Mouse (Mus musculus) limb, embryonic 11.5 days (tissue): Measurements from ENCODE around the gene Qpctl. TPM values are rescaled to one million over a fixed set of nuclear protein-coding genes. Genes with fewer than 3 reads are reported as not detected.

ENCODE experiments used
- ATAC-seq: fragments of 200-750 bp; cut with Nextera tagmentation; 2 replicates; pipeline ENCODE4 v1.8.0; 2017; ENCODE audit warnings: low read depth; ENCODE audit not compliant: insufficient number of reproducible peaks, low FRiP score, low TSS enrichment
- DNase-seq: peaks from one replicate; pipeline ENCODE4 v3.0.0-alpha.2; 2015; ENCODE audit warnings: low spot score
- H3K27ac ChIP-seq: fragments of 300-500 bp; sonication (generic); replicated peaks from 2 replicates; pipeline ENCODE4 v1.5.1; 2014; ENCODE audit warnings: low read depth, mild to moderate bottlenecking, low read length
- H3K27me3 ChIP-seq: fragments of 300-500 bp; sonication (generic); 2 replicates; pipeline ENCODE4 v1.6.1; 2014; ENCODE audit warnings: mild to moderate bottlenecking, low read length, mixed read lengths; ENCODE audit not compliant: control insufficient read depth, insufficient read depth
- H3K36me3 ChIP-seq: fragments of 300-500 bp; sonication (generic); 2 replicates; pipeline ENCODE4 v1.6.1; 2014; ENCODE audit warnings: mild to moderate bottlenecking, low read length, moderate library complexity, mixed read lengths; ENCODE audit not compliant: control insufficient read depth, insufficient read depth
- H3K4me1 ChIP-seq: fragments of 300-500 bp; sonication (generic); 2 replicates; pipeline ENCODE4 v1.6.1; 2014; ENCODE audit warnings: low read length, mixed read lengths; ENCODE audit not compliant: control insufficient read depth, insufficient read depth
- H3K4me2 ChIP-seq: fragments of 300-500 bp; sonication (generic); 2 replicates; pipeline ENCODE4 v1.6.1; 2014; ENCODE audit warnings: low read depth, mild to moderate bottlenecking, moderate library complexity; ENCODE audit not compliant: severe bottlenecking
- H3K4me3 ChIP-seq: fragments of 300-500 bp; sonication (generic); 2 replicates; pipeline ENCODE4 v1.5.1; 2014; ENCODE audit warnings: low read depth, low read length
- H3K9ac ChIP-seq: fragments of 300-500 bp; sonication (generic); 2 replicates; pipeline ENCODE4 v1.6.1; 2014; ENCODE audit warnings: mild to moderate bottlenecking, low read length
- H3K9me3 ChIP-seq: fragments of 300-500 bp; sonication (generic); 2 replicates; pipeline ENCODE4 v1.6.1; 2016; ENCODE audit warnings: low read length; ENCODE audit not compliant: control insufficient read depth
- WGBS: fragments of 180-500 bp; shearing (Covaris S2); extraction: QIAGEN DNeasy Blood & Tissue Kit; methylation state at CpG from one replicate; pipeline ENCODE4 v1.1.7; 2014; 5-methylcytosine and 5-hydroxymethylcytosine counted together
- polyA plus RNA-seq: library from polyadenylated mRNA; unstranded; fragments of >200 nt; fragmentation: Nextera tagmentation; extraction: Ambion mirVana; gene quantifications from 2 replicates; pipeline ENCODE4 v1.2.1, GENCODE M21; 2014

The Qpctl gene
- polyA plus RNA-seq = 10.7 and 11.7 TPM in 2 replicates

DNA sequence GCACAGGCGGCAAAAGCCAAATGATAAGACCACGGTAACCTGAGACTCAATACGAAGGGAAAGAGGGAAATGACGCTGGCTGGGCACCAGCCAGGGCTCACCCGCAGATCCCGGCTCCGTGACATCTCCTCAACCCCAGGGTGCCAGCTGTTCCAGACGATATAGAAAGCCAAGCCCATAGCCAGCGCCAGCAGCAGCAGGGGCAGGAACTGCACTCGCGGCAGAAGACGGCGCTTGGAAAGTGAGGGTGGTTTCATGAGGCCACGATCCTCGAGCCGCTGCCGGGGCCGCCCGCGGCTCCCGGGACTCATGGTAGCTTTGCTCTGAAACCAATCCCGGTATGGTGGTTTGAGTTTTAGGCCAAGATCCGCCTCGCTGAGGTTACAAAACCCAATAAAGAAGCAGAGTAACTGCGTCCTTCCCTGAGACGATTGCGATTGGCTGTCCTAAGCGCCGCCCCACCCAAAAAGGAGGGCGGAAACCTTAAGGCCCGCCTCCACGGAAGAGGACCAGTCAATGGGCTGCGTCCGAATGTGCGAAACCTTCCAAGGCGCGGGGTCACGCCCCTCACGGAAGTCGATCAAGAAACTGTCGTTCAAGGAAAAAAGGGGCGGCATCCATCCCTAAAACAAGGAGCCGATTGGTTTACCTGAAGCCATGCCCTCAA lies at the start of gene Qpctl:
Gene Qpctl, minus strand, starts transcription at position 417 of the 667 bp plus-strand sequence.
- peak within 1 kb of the TSS; percentile 42; the same call in 1 of the 2 replicates for H3K27ac ChIP-seq
- peaks cover 12% of the 10 kb centered on the region; the same call in 1 of the 2 replicates for H3K36me3 ChIP-seq
- WGBS = under 1% methylated on average over 43 of the region's 43 CpGs
- peak within 1 kb of the TSS; percentile 61 for H3K4me3 ChIP-seq
- peak within 1 kb of the TSS; percentile 76 for H3K4me2 ChIP-seq
- DNase-seq (peak; percentile 95), ATAC-seq (peak; percentile 96)
- no peaks in the 10 kb centered on the region for H3K9me3 ChIP-seq
- no peaks in the 10 kb centered on the region for H3K27me3 ChIP-seq
- peaks cover 11% of the 10 kb centered on the region for H3K4me1 ChIP-seq
- H3K9ac ChIP-seq = peak within 1 kb of the TSS; percentile 58

DNA sequence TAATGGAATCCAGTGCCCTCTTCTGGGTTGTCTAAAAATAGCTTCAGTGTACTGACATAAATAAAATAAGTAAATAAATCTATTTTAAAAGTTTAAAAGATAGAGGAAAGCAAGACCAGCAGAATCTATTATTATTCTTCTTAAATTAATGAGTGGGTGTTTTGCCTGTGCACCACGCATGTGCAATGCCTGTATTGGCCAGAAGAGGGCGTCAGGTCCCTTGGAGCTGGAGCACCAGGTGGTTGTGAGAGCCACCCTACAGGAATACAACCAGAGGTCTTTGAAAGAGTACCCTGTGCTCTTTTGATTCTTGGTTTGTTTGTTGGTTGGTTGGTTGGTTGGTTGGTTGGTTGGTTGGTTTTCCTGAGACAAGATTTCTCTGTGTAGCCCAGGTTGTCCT lies 48.9 kb upstream of the Qpctl start:
- H3K9me3 ChIP-seq = peaks cover 6% of the 10 kb centered on the region; the same call in 1 of the 2 replicates
- no peak for ATAC-seq
- WGBS = 26% methylated on average over 2 of the region's 2 CpGs
- H3K4me3 ChIP-seq = no peak overlapping the region
- peaks cover 9% of the 10 kb centered on the region for H3K36me3 ChIP-seq
- H3K27me3 ChIP-seq = no peaks in the 10 kb centered on the region
- peak; percentile 52 for DNase-seq
- H3K4me2 ChIP-seq = no peak overlapping the region
- H3K4me1 ChIP-seq = no peaks in the 10 kb centered on the region
- no peak overlapping the region for H3K9ac ChIP-seq
- no peak overlapping the region for H3K27ac ChIP-seq

DNA sequence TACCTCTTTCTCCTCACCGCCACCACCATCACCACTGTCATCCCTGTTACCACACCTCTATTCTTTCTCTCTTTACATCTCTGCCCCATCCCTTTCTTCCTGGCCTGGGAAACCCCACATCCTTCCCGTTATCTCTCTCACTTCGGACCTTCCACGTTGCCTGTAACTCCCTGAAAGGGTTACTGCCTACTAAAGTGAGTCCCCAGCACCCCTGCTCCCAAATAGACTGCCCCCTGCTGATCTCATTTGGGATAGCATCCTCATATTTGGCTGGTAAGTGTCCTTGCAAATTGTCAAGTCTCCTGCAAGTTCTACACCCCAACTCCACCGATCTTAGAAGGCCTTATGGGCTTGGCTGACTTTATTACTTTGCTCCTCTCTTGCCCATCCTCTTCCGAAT lies 47.6 kb upstream of the Qpctl start:
- DNase-seq (peak; percentile 46), ATAC-seq (no peak)
- no peaks in the 10 kb centered on the region for H3K4me1 ChIP-seq
- H3K9ac ChIP-seq = no peak overlapping the region
- no peak overlapping the region for H3K27ac ChIP-seq
- H3K27me3 ChIP-seq = no peaks in the 10 kb centered on the region
- H3K4me3 ChIP-seq = no peak overlapping the region
- 62% methylated on average over 6 of the region's 6 CpGs for WGBS
- H3K36me3 ChIP-seq = peaks cover 9% of the 10 kb centered on the region
- peaks cover 6% of the 10 kb centered on the region; the same call in 1 of the 2 replicates for H3K9me3 ChIP-seq
- H3K4me2 ChIP-seq = no peak overlapping the region

DNA sequence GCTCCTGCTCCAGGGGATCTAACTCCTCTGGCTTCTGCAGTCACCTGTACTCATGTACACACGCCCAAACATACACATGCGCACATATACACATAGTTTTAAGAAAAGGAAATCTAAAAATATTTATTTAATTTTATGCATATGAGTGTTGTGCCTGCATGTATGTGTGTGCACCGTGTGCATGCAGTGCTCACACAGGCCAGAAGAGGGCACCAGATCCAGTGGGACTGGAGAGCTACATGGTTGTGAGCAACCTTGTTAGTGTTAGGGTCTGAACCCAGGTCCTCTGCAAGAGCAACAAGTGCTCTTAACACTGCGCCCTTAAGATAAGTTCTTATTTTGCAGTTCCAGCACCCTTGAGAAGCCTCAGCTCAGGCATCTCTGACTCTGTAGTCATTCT lies 45.6 kb upstream of the Qpctl start:
- no peak overlapping the region for H3K4me3 ChIP-seq
- peaks cover 6% of the 10 kb centered on the region; the same call in 1 of the 2 replicates for H3K9me3 ChIP-seq
- no peaks in the 10 kb centered on the region for H3K4me1 ChIP-seq
- no peak overlapping the region for H3K9ac ChIP-seq
- no peak overlapping the region for H3K27ac ChIP-seq
- 95% methylated on average over 4 of the region's 4 CpGs for WGBS
- peaks cover 9% of the 10 kb centered on the region for H3K36me3 ChIP-seq
- DNase-seq = no peak
- H3K27me3 ChIP-seq = no peaks in the 10 kb centered on the region
- ATAC-seq = no peak
- H3K4me2 ChIP-seq = no peak overlapping the region

DNA sequence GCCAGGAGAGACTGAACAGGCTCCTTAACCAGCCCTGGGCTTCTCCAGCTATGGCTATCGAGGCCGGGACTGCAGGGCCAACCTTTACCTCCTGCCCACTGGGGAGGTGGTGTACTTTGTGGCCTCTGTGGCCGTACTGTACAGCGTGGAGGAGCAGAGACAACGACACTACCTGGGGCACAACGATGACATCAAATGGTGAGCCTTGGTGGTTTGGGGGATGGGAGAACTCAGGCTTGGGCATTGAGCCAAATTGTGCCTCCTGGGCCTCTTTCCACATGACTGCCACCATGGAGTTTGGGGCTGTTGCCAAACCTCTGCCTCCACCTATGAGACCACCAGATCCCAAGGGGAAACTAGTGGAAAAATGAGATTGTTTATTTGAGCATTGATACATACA lies 35.7 kb upstream of the Qpctl start:
- Histone ChIP-seq H3K4me2 (no peak overlapping the region), H3K4me3 (no peak overlapping the region), H3K27me3 (peaks cover 7% of the 10 kb centered on the region), H3K27ac (no peak overlapping the region), H3K9ac (no peak overlapping the region), H3K36me3 (no peaks in the 10 kb centered on the region; the same call in 1 of the 2 replicates), H3K4me1 (peaks cover 5% of the 10 kb centered on the region; the same call in 1 of the 2 replicates), H3K9me3 (no peaks in the 10 kb centered on the region)
- no peak for ATAC-seq
- WGBS = 89% methylated on average over 6 of the region's 6 CpGs
- no peak for DNase-seq

DNA sequence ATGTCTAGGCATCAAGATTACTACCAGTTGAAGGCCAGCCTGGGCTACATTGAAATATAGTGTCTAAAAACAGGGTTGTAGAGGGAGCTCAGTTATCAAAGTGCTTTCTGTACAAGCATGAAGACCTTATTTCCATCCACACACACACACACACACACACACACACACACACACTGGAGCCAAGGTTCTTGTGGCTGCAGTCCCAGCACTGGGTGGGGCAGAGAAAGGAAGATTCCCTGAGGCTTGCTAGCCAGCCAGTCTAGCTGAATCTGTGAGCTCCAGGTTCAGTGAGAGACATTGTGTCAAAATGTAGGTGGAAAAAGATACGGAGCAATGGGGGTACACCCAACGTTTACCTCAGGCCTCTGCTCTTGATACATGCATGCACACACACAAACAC lies 35.2 kb upstream of the Qpctl start:
- Histone ChIP-seq H3K9ac (no peak overlapping the region), H3K36me3 (no peaks in the 10 kb centered on the region; the same call in 1 of the 2 replicates), H3K27me3 (peaks cover 12% of the 10 kb centered on the region), H3K27ac (no peak overlapping the region), H3K4me2 (no peak overlapping the region), H3K9me3 (no peaks in the 10 kb centered on the region), H3K4me1 (peaks cover 6% of the 10 kb centered on the region; the same call in 1 of the 2 replicates), H3K4me3 (no peak overlapping the region)
- ATAC-seq = no peak
- DNase-seq = no peak
- WGBS = 89% methylated on average over 2 of the region's 2 CpGs

DNA sequence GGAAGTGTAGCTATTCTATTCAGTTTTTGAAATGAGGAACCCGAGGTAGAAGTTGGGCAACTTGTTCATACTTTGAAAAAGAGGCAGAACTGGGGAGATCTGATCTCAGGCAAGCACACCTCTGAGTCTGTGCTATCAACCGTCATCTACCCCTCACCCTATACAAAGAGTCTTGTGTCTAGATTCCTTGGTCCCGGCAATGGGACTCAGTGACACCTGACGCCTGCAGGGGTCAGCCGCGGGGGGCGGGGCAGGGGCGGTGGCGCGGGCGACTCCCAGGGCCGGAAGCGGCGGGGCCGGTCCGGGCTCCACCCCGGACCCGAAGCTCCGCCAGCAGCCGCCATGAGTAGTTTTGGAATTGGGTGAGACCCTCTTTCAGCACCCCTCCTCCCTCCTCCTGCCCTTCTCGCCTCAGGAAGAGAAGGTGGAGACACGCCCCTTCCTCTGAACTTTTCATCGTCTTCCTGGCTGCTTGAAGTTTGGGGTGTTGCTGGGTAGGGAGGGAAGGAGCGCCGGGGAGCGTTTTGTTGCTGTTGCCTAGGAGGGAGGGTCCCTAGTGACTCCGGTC lies 31.9 kb upstream of the Qpctl start:
- Histone ChIP-seq H3K4me3 (peak overlapping the region; percentile 45), H3K36me3 (no peaks in the 10 kb centered on the region; the same call in 1 of the 2 replicates), H3K9me3 (no peaks in the 10 kb centered on the region), H3K27ac (no peak overlapping the region), H3K4me1 (peaks cover 10% of the 10 kb centered on the region; the same call in 1 of the 2 replicates), H3K27me3 (peaks cover 44% of the 10 kb centered on the region), H3K9ac (peak overlapping the region; percentile 46), H3K4me2 (peak overlapping the region; percentile 79)
- 0 out of 2 replicates have a peak, but pooled peaks have one; percentile 32 for ATAC-seq
- peak; percentile 71 for DNase-seq
- 1% methylated on average over 27 of the region's 27 CpGs for WGBS

DNA sequence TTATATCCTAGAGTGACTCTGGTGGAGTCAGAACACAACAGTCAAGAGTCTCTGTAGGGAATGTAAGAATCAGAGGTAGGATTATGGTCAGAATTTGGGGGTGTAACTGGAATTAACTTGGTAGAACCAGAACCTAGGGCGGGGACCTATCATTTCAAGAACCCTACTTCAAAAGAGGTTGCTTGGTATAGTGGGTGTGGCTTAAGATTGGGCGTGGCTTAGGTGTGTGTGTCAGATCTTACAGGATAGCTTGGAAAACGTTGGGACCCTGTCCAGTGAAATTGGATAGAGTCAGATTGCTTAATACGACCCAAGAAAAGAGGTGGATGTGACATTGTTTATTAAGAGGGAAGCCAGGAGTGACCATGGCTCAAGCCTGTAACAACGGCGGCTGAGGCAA lies 30.8 kb upstream of the Qpctl start:
- H3K27me3 ChIP-seq = peaks cover 51% of the 10 kb centered on the region
- 39% methylated on average over 6 of the region's 6 CpGs for WGBS
- H3K4me1 ChIP-seq = peaks cover 10% of the 10 kb centered on the region; the same call in 1 of the 2 replicates
- 0 out of 2 replicates have a peak overlapping the region, but pooled peaks have one; percentile 23 for H3K9ac ChIP-seq
- ATAC-seq (no peak), DNase-seq (no peak)
- H3K27ac ChIP-seq = no peak overlapping the region
- H3K4me3 ChIP-seq = no peak overlapping the region
- no peaks in the 10 kb centered on the region for H3K36me3 ChIP-seq
- H3K4me2 ChIP-seq = peak overlapping the region; percentile 42; the same call in 1 of the 2 replicates
- H3K9me3 ChIP-seq = no peaks in the 10 kb centered on the region
